12 mouse cellular contexts compared by ENCODE assay signal in genomic region chr10:117335649-117336048, GRCm38 (mm10). TPM values are rescaled to one million over a fixed set of nuclear protein-coding genes. Genes with fewer than 3 reads are reported as not detected.
DNase-seq lines count a peak whose midpoint lies in the region; ATAC-seq lines count a peak whose summit lies in the region.
"Had no signal": no experiment of that assay in that cellular context is flagged by ENCODE, and none has a peak within 500 bp of the region (broad histone marks: within the 10 kb centered on the region; RNA-seq: fewer than 3 reads in every experiment).

No protein-coding gene starts in this region.

- H3K4me2 ChIP-seq in hindbrain, embryonic 13.5 days, result no peak overlapping the region
- H3K4me2 ChIP-seq in neural tube, embryonic 13.5 days, result no peak overlapping the region
- H3K4me2 ChIP-seq in midbrain, embryonic 11.5 days, result no peak overlapping the region

- no peak overlapping the region; the same call in 1 of the 2 replicates for H3K27ac ChIP-seq in hindbrain, embryonic 10.5 days
- no peak overlapping the region for H3K27ac ChIP-seq in hindbrain, embryonic 13.5 days
- H3K27ac ChIP-seq in neural tube, embryonic 13.5 days (replicated peaks), result 0 out of 2 replicates have a peak overlapping the region, but pooled peaks have one; percentile 2
- H3K27ac ChIP-seq in midbrain, embryonic 11.5 days (ENCODE audit: low read depth, low read length), result no peak overlapping the region

- H3K4me1 ChIP-seq in hindbrain, embryonic 10.5 days (replicated peaks), result peaks cover 3% of the 10 kb centered on the region; the same call in 1 of the 2 replicates
- no peaks in the 10 kb centered on the region for H3K4me1 ChIP-seq in hindbrain, embryonic 13.5 days (replicated peaks)
- peaks cover 9% of the 10 kb centered on the region; the same call in 1 of the 2 replicates for H3K4me1 ChIP-seq in neural tube, embryonic 13.5 days (replicated peaks)
- no peaks in the 10 kb centered on the region for H3K4me1 ChIP-seq in midbrain, embryonic 11.5 days (ENCODE audit: control insufficient read depth, insufficient read depth, low read length)

- H3K36me3 ChIP-seq in hindbrain, embryonic 10.5 days, result no peaks in the 10 kb centered on the region
- no peaks in the 10 kb centered on the region for H3K36me3 ChIP-seq in hindbrain, embryonic 13.5 days
- H3K36me3 ChIP-seq in neural tube, embryonic 13.5 days, result no peaks in the 10 kb centered on the region
- no peaks in the 10 kb centered on the region for H3K36me3 ChIP-seq in midbrain, embryonic 11.5 days (ENCODE audit: control insufficient read depth, insufficient read depth, low read length)

- H3K4me3 ChIP-seq in hindbrain, embryonic 10.5 days, result no peak overlapping the region
- no peak overlapping the region for H3K4me3 ChIP-seq in hindbrain, embryonic 13.5 days
- no peak overlapping the region for H3K4me3 ChIP-seq in neural tube, embryonic 13.5 days
- no peak overlapping the region for H3K4me3 ChIP-seq in midbrain, embryonic 11.5 days (ENCODE audit: low read depth, low read length)

- ATAC-seq in hindbrain, embryonic 13.5 days (ENCODE audit: low FRiP score), result no peak
- 0 out of 2 replicates have a peak, but pooled peaks have one; percentile 45 for ATAC-seq in neural tube, embryonic 13.5 days (ENCODE audit: low read depth)
- peak; percentile 56; the same call in 1 of the 2 replicates for ATAC-seq in midbrain, embryonic 11.5 days (ENCODE audit: low FRiP score)

- no peaks in the 10 kb centered on the region for H3K9me3 ChIP-seq in hindbrain, embryonic 10.5 days
- no peaks in the 10 kb centered on the region for H3K9me3 ChIP-seq in hindbrain, embryonic 13.5 days
- H3K9me3 ChIP-seq in neural tube, embryonic 13.5 days, result no peaks in the 10 kb centered on the region
- H3K9me3 ChIP-seq in midbrain, embryonic 11.5 days (ENCODE audit: control insufficient read depth, low read length), result no peaks in the 10 kb centered on the region

- no peak overlapping the region for H3K9ac ChIP-seq in hindbrain, embryonic 13.5 days
- H3K9ac ChIP-seq in neural tube, embryonic 13.5 days, result no peak overlapping the region
- H3K9ac ChIP-seq in midbrain, embryonic 11.5 days (ENCODE audit: low read length), result no peak overlapping the region

- no peaks in the 10 kb centered on the region for H3K27me3 ChIP-seq in hindbrain, embryonic 10.5 days (ENCODE audit: insufficient read depth, poor library complexity, severe bottlenecking)
- no peaks in the 10 kb centered on the region for H3K27me3 ChIP-seq in hindbrain, embryonic 13.5 days
- H3K27me3 ChIP-seq in neural tube, embryonic 13.5 days, result no peaks in the 10 kb centered on the region
- no peaks in the 10 kb centered on the region for H3K27me3 ChIP-seq in midbrain, embryonic 11.5 days (ENCODE audit: control insufficient read depth, insufficient read depth, low read length)
- H3K27me3 ChIP-seq: CH12.LX had no signal

- WGBS in hindbrain, embryonic 10.5 days, result 45% methylated on average over 4 of the region's 4 CpGs
- WGBS in hindbrain, embryonic 13.5 days, result 36% methylated on average over 4 of the region's 4 CpGs
- 32% methylated on average over 4 of the region's 4 CpGs for WGBS in neural tube, embryonic 13.5 days
- WGBS in midbrain, embryonic 11.5 days, result 36% methylated on average over 4 of the region's 4 CpGs

- peak; percentile 18 for DNase-seq in hindbrain, embryonic 10.5 days (ENCODE audit: low spot score)
- no peak for DNase-seq in neural tube, embryonic 10.5 days (ENCODE audit: extremely low spot score, low spot score)
- no peak for DNase-seq in midbrain, embryonic 11.5 days (ENCODE audit: low spot score, missing footprints)
- DNase-seq in right cerebral cortex, postnatal 4 days, result no peak
- DNase-seq in right cerebral cortex, adult 2 months (ENCODE audit: low spot score in 2 of 2), result no peak
- DNase-seq: gastrocnemius, postnatal 25 days; kidney, postnatal 14 days; right cerebral cortex, postnatal 14 days; thymus, postnatal 25 days had no signal

RNA-seq across cellular contexts. Expression of gene Lyz1, which starts 43.0 kb away (rescaled TPM):
- polyA plus RNA-seq in hindbrain, embryonic 10.5 days (2016; fragmentation: Nextera tagmentation; extraction: Ambion mirVana), result not detected in 2 replicates
- polyA plus RNA-seq in hindbrain, embryonic 13.5 days (2015; fragmentation: Nextera tagmentation; extraction: Ambion mirVana), result not detected in 2 replicates
- 0.15 TPM in 1 of 2 replicates, not detected in the other for polyA plus RNA-seq in neural tube, embryonic 13.5 days (2015; fragmentation: Nextera tagmentation; extraction: Ambion mirVana)
- polyA plus RNA-seq in midbrain, embryonic 11.5 days (2014; fragmentation: Nextera tagmentation; extraction: Ambion mirVana), result not detected in 2 replicates

RNA-seq across cellular contexts. Expression of gene Cpsf6, which starts 44.2 kb away (rescaled TPM):
- polyA plus RNA-seq in hindbrain, embryonic 10.5 days (2016; fragmentation: Nextera tagmentation; extraction: Ambion mirVana), result 188 and 221 TPM in 2 replicates
- polyA plus RNA-seq in hindbrain, embryonic 13.5 days (2015; fragmentation: Nextera tagmentation; extraction: Ambion mirVana), result 177 and 179 TPM in 2 replicates
- 144 and 167 TPM in 2 replicates for polyA plus RNA-seq in neural tube, embryonic 13.5 days (2015; fragmentation: Nextera tagmentation; extraction: Ambion mirVana)
- 235 and 238 TPM in 2 replicates for polyA plus RNA-seq in midbrain, embryonic 11.5 days (2014; fragmentation: Nextera tagmentation; extraction: Ambion mirVana)

RNA-seq across cellular contexts. Expression of gene Lyz2, which starts 53.5 kb away (rescaled TPM):
- 8.7 and 16.7 TPM in 2 replicates for polyA plus RNA-seq in hindbrain, embryonic 10.5 days (2016; fragmentation: Nextera tagmentation; extraction: Ambion mirVana)
- 25.9 and 29.3 TPM in 2 replicates for polyA plus RNA-seq in hindbrain, embryonic 13.5 days (2015; fragmentation: Nextera tagmentation; extraction: Ambion mirVana)
- polyA plus RNA-seq in neural tube, embryonic 13.5 days (2015; fragmentation: Nextera tagmentation; extraction: Ambion mirVana), result 26.1 and 32.5 TPM in 2 replicates
- polyA plus RNA-seq in midbrain, embryonic 11.5 days (2014; fragmentation: Nextera tagmentation; extraction: Ambion mirVana), result 12.8 and 13.7 TPM in 2 replicates
